Mouse (Mus musculus) midbrain, embryonic 15.5 days (tissue): ENCODE measurements around the gene Ccl17. TPM values are rescaled to one million over a fixed set of nuclear protein-coding genes. Genes with fewer than 3 reads are reported as not detected.

ENCODE experiments used
- ATAC-seq: fragments of 200-750 bp; cut with Nextera tagmentation; replicated peaks from 2 replicates; pipeline ENCODE4 v1.8.0; 2017; ENCODE audit warnings: moderate TSS enrichment
- H3K27ac ChIP-seq: fragments of 300-500 bp; sonication (generic); 2 replicates; pipeline ENCODE4 v1.5.1; 2015; ENCODE audit warnings: mild to moderate bottlenecking, inconsistent platforms
- H3K27me3 ChIP-seq: fragments of 300-500 bp; sonication (generic); replicated peaks from 2 replicates; pipeline ENCODE4 v1.6.1; 2015; ENCODE audit warnings: inconsistent platforms
- H3K36me3 ChIP-seq: fragments of 300-500 bp; sonication (generic); replicated peaks from 2 replicates; pipeline ENCODE4 v1.6.1; 2015; ENCODE audit warnings: inconsistent platforms
- H3K4me1 ChIP-seq: fragments of 300-500 bp; sonication (generic); 2 replicates; pipeline ENCODE4 v1.6.1; 2015; ENCODE audit warnings: inconsistent platforms
- H3K4me2 ChIP-seq: fragments of 300-500 bp; sonication (generic); 2 replicates; pipeline ENCODE4 v1.6.1; 2015; ENCODE audit warnings: inconsistent platforms, mild to moderate bottlenecking, moderate library complexity
- H3K4me3 ChIP-seq: fragments of 300-500 bp; sonication (generic); 2 replicates; pipeline ENCODE4 v1.5.1; 2015; ENCODE audit warnings: mild to moderate bottlenecking, inconsistent platforms
- H3K9ac ChIP-seq: fragments of 300-500 bp; sonication (generic); 2 replicates; pipeline ENCODE4 v1.6.1; 2015; ENCODE audit warnings: mild to moderate bottlenecking, inconsistent platforms
- H3K9me3 ChIP-seq: fragments of 300-500 bp; sonication (generic); 2 replicates; pipeline ENCODE4 v1.6.1; 2016; ENCODE audit warnings: inconsistent platforms
- WGBS: fragments of 180-500 bp; shearing (Covaris S2); methylation state at CpG from one replicate; pipeline ENCODE4 v1.1.7; 2015; ENCODE audit warnings: mixed read lengths; 5-methylcytosine and 5-hydroxymethylcytosine counted together
- polyA plus RNA-seq: library from polyadenylated mRNA; unstranded; fragments of >200 nt; fragmentation: Nextera tagmentation; extraction: Ambion mirVana; gene quantifications from 2 replicates; pipeline ENCODE4 v1.2.1, GENCODE M21; 2015

Gene Ccl17
- polyA plus RNA-seq, 1 experiment from 2014 or later, result 0.74 TPM

- WGBS, result 44% methylated on average over 14 of the region's 14 CpGs
- no peak for ATAC-seq
- H3K36me3 ChIP-seq, result no peaks in the 10 kb centered on the region
- no peak overlapping the region for H3K4me2 ChIP-seq
- H3K27me3 ChIP-seq, result no peaks in the 10 kb centered on the region
- H3K4me1 ChIP-seq, result no peaks in the 10 kb centered on the region
- no peak overlapping the region for H3K9ac ChIP-seq
- no peaks in the 10 kb centered on the region for H3K9me3 ChIP-seq
- H3K4me3 ChIP-seq, result no peak overlapping the region
- no peak overlapping the region for H3K27ac ChIP-seq
Observed at GRCm38 (mm10) chr8:94801293-94802095, 8.8 kb upstream of the Ccl17 start.

DNA sequence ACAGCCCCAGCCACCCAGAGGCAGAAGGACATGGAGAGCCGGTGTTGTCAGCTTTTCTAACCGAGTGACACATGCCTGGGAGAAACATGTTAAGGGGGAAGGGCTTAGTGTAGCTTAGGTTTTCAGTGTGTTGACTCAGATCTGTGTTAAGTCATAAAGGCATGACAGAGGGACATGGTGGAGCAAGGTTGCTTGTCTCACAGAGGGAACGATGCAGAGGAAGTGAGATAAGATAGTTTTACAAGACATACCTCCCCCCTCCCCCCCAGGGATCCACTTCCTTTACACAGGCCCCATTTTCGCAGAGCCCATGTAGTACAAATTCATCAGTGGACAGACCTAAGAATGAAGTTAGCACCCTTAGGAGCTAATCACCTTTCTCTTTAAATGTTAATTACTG is 7.9 kb upstream of the Ccl17 start:
- Histone ChIP-seq H3K9ac (no peak overlapping the region), H3K36me3 (no peaks in the 10 kb centered on the region), H3K9me3 (no peaks in the 10 kb centered on the region), H3K4me2 (no peak overlapping the region), H3K27ac (no peak overlapping the region), H3K4me3 (no peak overlapping the region), H3K27me3 (no peaks in the 10 kb centered on the region), H3K4me1 (no peaks in the 10 kb centered on the region)
- 85% methylated on average over 4 of the region's 4 CpGs for WGBS
- no peak for ATAC-seq

- no peaks in the 10 kb centered on the region for H3K27me3 ChIP-seq
- no peak overlapping the region for H3K4me2 ChIP-seq
- no peak overlapping the region for H3K27ac ChIP-seq
- WGBS, result 77% methylated on average over 6 of the region's 6 CpGs
- H3K36me3 ChIP-seq, result no peaks in the 10 kb centered on the region
- H3K9me3 ChIP-seq, result no peaks in the 10 kb centered on the region
- no peak overlapping the region for H3K4me3 ChIP-seq
- no peaks in the 10 kb centered on the region for H3K4me1 ChIP-seq
- no peak overlapping the region for H3K9ac ChIP-seq
- no peak for ATAC-seq
Observed at GRCm38 (mm10) chr8:94803551-94803950, 6.7 kb upstream of the Ccl17 start.

- Histone ChIP-seq H3K4me1 (no peaks in the 10 kb centered on the region), H3K4me3 (no peak overlapping the region), H3K9ac (no peak overlapping the region), H3K27me3 (no peaks in the 10 kb centered on the region), H3K27ac (no peak overlapping the region), H3K9me3 (no peaks in the 10 kb centered on the region), H3K36me3 (no peaks in the 10 kb centered on the region), H3K4me2 (no peak overlapping the region)
- no peak for ATAC-seq
- 84% methylated on average over 10 of the region's 10 CpGs for WGBS
Observed at GRCm38 (mm10) chr8:94804546-94805340, 5.5 kb upstream of the Ccl17 start.

DNA sequence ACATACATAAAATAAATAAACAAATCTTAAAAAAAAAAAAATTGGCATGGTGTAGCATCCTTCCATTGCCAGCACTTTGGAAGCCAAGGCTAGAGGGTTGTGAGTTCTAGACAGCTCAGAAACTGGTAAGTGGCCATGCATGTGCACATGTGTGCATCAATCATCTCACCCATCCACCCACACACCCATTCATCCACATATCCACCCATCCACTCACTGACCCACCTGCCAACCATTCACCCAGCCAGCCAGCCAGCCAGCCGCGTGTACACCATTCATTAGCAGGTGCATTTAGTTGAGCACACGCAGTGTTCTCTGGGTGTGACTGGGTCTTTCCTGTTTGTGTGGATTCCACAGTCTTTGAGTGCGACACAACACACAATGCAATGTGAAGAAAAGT is 4.4 kb upstream of the Ccl17 start:
- Histone ChIP-seq H3K4me3 (no peak overlapping the region), H3K4me2 (no peak overlapping the region), H3K27ac (no peak overlapping the region), H3K36me3 (no peaks in the 10 kb centered on the region), H3K9ac (no peak overlapping the region), H3K4me1 (no peaks in the 10 kb centered on the region), H3K9me3 (no peaks in the 10 kb centered on the region), H3K27me3 (no peaks in the 10 kb centered on the region)
- ATAC-seq, result no peak
- WGBS, result 61% methylated on average over 4 of the region's 4 CpGs

DNA sequence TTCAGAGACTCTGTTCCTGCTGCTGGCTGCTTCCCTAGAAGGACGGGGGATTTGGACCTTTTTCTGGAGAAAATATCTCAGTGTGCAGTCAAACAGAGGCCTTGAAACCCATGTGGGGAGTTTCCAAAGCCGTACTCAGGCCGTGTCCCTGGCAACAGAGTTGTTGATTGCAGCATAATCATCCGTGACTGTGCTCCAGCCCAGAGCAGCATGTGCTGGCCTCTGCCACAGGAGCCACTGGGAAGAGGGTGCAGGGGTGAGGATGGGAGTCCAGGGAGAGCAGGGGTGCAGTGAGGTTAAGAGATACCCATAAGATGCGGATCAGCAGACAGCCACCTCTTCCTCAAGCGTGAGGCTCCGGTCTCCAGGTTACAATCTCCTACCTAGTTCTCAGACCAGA is 2.7 kb upstream of the Ccl17 start:
- ATAC-seq, result no peak
- WGBS, result 50% methylated on average over 7 of the region's 7 CpGs
- H3K4me2 ChIP-seq, result no peak overlapping the region

GRCm38 (mm10) chr8:94808372-94808771 is 1.9 kb upstream of the Ccl17 start:
- no peak for ATAC-seq
- Histone ChIP-seq H3K4me1 (peaks cover 7% of the 10 kb centered on the region), H3K36me3 (no peaks in the 10 kb centered on the region), H3K4me3 (no peak overlapping the region), H3K27me3 (no peaks in the 10 kb centered on the region), H3K27ac (no peak overlapping the region), H3K4me2 (no peak overlapping the region), H3K9ac (no peak overlapping the region), H3K9me3 (no peaks in the 10 kb centered on the region)
- WGBS, result 87% methylated on average over 6 of the region's 6 CpGs

More for the DNA sequence above, 2.7 kb upstream of the Ccl17 start:
- Histone ChIP-seq H3K4me1 (peaks cover 5% of the 10 kb centered on the region), H3K9me3 (no peaks in the 10 kb centered on the region), H3K36me3 (no peaks in the 10 kb centered on the region), H3K4me3 (no peak overlapping the region), H3K27me3 (no peaks in the 10 kb centered on the region), H3K27ac (no peak overlapping the region), H3K9ac (no peak overlapping the region)

GRCm38 (mm10) chr8:94810855-94811254 is 602 bp downstream of the Ccl17 start:
- no peak for ATAC-seq
- 86% methylated on average over 5 of the region's 5 CpGs for WGBS
- Histone ChIP-seq H3K27ac (no peak overlapping the region), H3K9ac (no peak overlapping the region), H3K27me3 (no peaks in the 10 kb centered on the region), H3K9me3 (no peaks in the 10 kb centered on the region), H3K4me3 (no peak overlapping the region), H3K4me2 (no peak overlapping the region), H3K4me1 (peaks cover 7% of the 10 kb centered on the region), H3K36me3 (no peaks in the 10 kb centered on the region)

GRCm38 (mm10) chr8:94811654-94812053 is 1.4 kb downstream of the Ccl17 start:
- 88% methylated on average over 6 of the region's 6 CpGs for WGBS
- no peak overlapping the region for H3K27ac ChIP-seq
- ATAC-seq, result no peak
- no peak overlapping the region for H3K9ac ChIP-seq
- no peak overlapping the region for H3K4me3 ChIP-seq
- H3K4me1 ChIP-seq, result peaks cover 7% of the 10 kb centered on the region
- no peaks in the 10 kb centered on the region for H3K36me3 ChIP-seq
- H3K27me3 ChIP-seq, result no peaks in the 10 kb centered on the region
- H3K4me2 ChIP-seq, result no peak overlapping the region
- no peaks in the 10 kb centered on the region for H3K9me3 ChIP-seq

- Histone ChIP-seq H3K36me3 (no peaks in the 10 kb centered on the region), H3K27me3 (no peaks in the 10 kb centered on the region), H3K4me3 (peak overlapping the region; percentile 12), H3K4me2 (peak overlapping the region; percentile 37), H3K27ac (peak overlapping the region; percentile 66), H3K9me3 (no peaks in the 10 kb centered on the region), H3K9ac (no peak overlapping the region), H3K4me1 (peaks cover 7% of the 10 kb centered on the region)
- peak; percentile 79 for ATAC-seq
- WGBS, result 27% methylated on average over 6 of the region's 6 CpGs
Observed at GRCm38 (mm10) chr8:94812645-94813098, 2.4 kb downstream of the Ccl17 start.

DNA sequence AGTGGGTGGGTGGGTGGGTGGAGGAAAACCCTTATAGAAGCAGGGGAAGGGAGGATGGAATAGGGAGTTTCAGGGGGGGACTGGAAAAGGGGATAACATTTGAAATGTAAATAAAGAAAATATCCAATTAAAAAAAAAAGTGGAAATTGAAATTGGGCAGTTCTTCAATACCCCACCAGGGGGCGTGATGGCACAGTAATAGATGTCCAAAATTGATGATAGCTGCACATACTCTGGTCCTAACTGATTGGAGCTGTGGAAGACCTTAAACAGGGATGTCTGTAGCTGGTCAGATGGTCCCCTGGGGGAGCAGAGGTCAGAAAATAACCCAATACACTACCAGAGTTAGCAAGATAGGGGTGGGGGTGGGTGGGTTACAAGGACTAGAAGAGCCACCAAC is 4.3 kb downstream of the Ccl17 start:
- Histone ChIP-seq H3K27me3 (no peaks in the 10 kb centered on the region), H3K9me3 (no peaks in the 10 kb centered on the region), H3K4me3 (no peak overlapping the region), H3K4me1 (peaks cover 7% of the 10 kb centered on the region), H3K27ac (no peak overlapping the region), H3K36me3 (no peaks in the 10 kb centered on the region), H3K4me2 (no peak overlapping the region), H3K9ac (no peak overlapping the region)
- WGBS, result 0% methylated on average over 1 of the region's 1 CpGs
- no peak for ATAC-seq

GRCm38 (mm10) chr8:94817933-94818332 is 7.7 kb downstream of the Ccl17 start:
- Histone ChIP-seq H3K36me3 (0 out of 2 replicates have a peak, but pooled peaks cover 2% of the 10 kb centered on the region), H3K9ac (no peak overlapping the region), H3K4me1 (no peaks in the 10 kb centered on the region), H3K27me3 (no peaks in the 10 kb centered on the region), H3K4me2 (no peak overlapping the region), H3K9me3 (no peaks in the 10 kb centered on the region), H3K4me3 (no peak overlapping the region), H3K27ac (no peak overlapping the region)
- 94% methylated on average over 11 of the region's 11 CpGs for WGBS
- ATAC-seq, result no peak
